Comparison of ENCODE assay signal across 23 mouse cellular contexts in the genomic region with DNA sequence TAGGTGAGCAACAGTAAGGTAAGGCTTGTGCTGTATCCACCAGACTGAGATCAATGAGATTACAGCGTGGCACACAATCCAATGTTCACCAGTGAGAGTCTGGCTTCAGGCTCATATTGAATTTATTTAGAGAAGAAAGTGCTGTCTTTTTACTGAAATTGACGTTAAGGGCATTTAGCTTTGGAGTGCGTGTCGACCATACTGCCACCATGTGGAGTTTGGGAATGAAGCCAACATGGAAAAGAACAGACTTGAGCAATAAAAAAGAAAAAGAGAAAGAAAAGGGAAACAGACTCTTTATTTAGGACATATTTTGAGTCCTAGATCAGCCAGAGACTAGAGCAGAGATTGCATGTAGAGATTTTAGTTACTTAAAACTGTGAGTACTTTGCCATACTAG.
"Had no signal": no experiment of that assay in that cellular context is flagged by ENCODE, and none has a peak within 500 bp of the region (broad histone marks: within the 10 kb centered on the region; RNA-seq: fewer than 3 reads in every experiment).

No protein-coding gene starts in this region.

- DNase-seq: kidney, adult 2 months; kidney, postnatal 25 days; layer of hippocampus, adult 9-11 months; liver; lung, adult 18-20 months; lung, postnatal 10 days; right cerebral cortex, adult 18-20 months; right cerebral cortex, postnatal 14 days; right cerebral cortex, postnatal 4 days; thymus, adult 2 months; thymus, postnatal 14 days had no signal

- H3K4me3 ChIP-seq: layer of hippocampus, adult 2 months; limb, embryonic 10.5 days; limb, embryonic 13.5 days; liver, embryonic 12.5 days; liver, embryonic 15.5 days; megakaryocyte, embryonic 14.5 days; midbrain, embryonic 10.5 days; midbrain, embryonic 13.5 days; neural tube, embryonic 12.5 days; neural tube, embryonic 15.5 days had no signal

- H3K27me3 ChIP-seq: limb, embryonic 13.5 days; liver, embryonic 12.5 days; liver, embryonic 15.5 days; megakaryocyte, embryonic 14.5 days; midbrain, embryonic 13.5 days; neural tube, embryonic 12.5 days; neural tube, embryonic 15.5 days had no signal

- H3K4me1 ChIP-seq: limb, embryonic 10.5 days; limb, embryonic 13.5 days; liver, embryonic 12.5 days; liver, embryonic 15.5 days; megakaryocyte, embryonic 14.5 days; midbrain, embryonic 10.5 days; midbrain, embryonic 13.5 days; neural tube, embryonic 12.5 days; neural tube, embryonic 15.5 days had no signal

- H3K9me3 ChIP-seq: limb, embryonic 10.5 days; limb, embryonic 13.5 days; liver, embryonic 12.5 days; liver, embryonic 15.5 days; midbrain, embryonic 10.5 days; midbrain, embryonic 13.5 days; neural tube, embryonic 12.5 days; neural tube, embryonic 15.5 days had no signal

- H3K4me2 ChIP-seq: limb, embryonic 13.5 days; liver, embryonic 12.5 days; liver, embryonic 15.5 days; midbrain, embryonic 13.5 days; neural tube, embryonic 12.5 days; neural tube, embryonic 15.5 days had no signal

- H3K27ac ChIP-seq: kidney, postnatal 0 days; layer of hippocampus, adult 2 months; limb, embryonic 10.5 days; limb, embryonic 13.5 days; liver, embryonic 12.5 days; liver, embryonic 15.5 days; midbrain, embryonic 10.5 days; midbrain, embryonic 13.5 days; neural tube, embryonic 12.5 days; neural tube, embryonic 15.5 days; stomach, postnatal 0 days had no signal

- ATAC-seq: liver, embryonic 12.5 days; midbrain, embryonic 13.5 days had no signal

- H3K9ac ChIP-seq: limb, embryonic 13.5 days; liver, embryonic 12.5 days; liver, embryonic 15.5 days; midbrain, embryonic 13.5 days; neural tube, embryonic 12.5 days; neural tube, embryonic 15.5 days had no signal

- H3K36me3 ChIP-seq: limb, embryonic 10.5 days; limb, embryonic 13.5 days; liver, embryonic 12.5 days; liver, embryonic 15.5 days; midbrain, embryonic 10.5 days; midbrain, embryonic 13.5 days; neural tube, embryonic 12.5 days; neural tube, embryonic 15.5 days had no signal
